Mouse (Mus musculus) CH12.LX (cell line): ENCODE measurements around the gene Ccl17. TPM values are rescaled to one million over a fixed set of nuclear protein-coding genes. Genes with fewer than 3 reads are reported as not detected.

ENCODE experiments used
- DNase-seq: peaks from one replicate; pipeline ENCODE4 v3.0.0-alpha.2; 2013; ENCODE audit errors: extremely low read depth
- H3K27ac ChIP-seq: 2 replicates; pipeline ENCODE4 v1.5.1; 2012; ENCODE audit warnings: low read depth, mild to moderate bottlenecking, control low read depth, moderate library complexity; ENCODE audit not compliant: insufficient read depth
- H3K27me3 ChIP-seq: replicated peaks from 2 replicates; pipeline ENCODE3; 2012; ENCODE audit warnings: inconsistent platforms
- H3K36me3 ChIP-seq, 2 experiments: replicated peaks in 1 of 2; 2 replicates each; pipeline versions ENCODE3 to v1.6.1; 2012; ENCODE audit warnings: inconsistent platforms in 1 of 2, low read length in 1 of 2, mild to moderate bottlenecking in 1 of 2, mixed read lengths in 1 of 2, moderate library complexity in 1 of 2; ENCODE audit not compliant: control insufficient read depth in 1 of 2, insufficient read depth in 1 of 2
- H3K4me1 ChIP-seq, 2 experiments: 2 replicates each; pipeline ENCODE4 v1.6.1; 2012; ENCODE audit warnings: inconsistent platforms in 1 of 2, moderate library complexity in 1 of 2; ENCODE audit not compliant: insufficient read depth in 2 of 2, control insufficient read depth in 1 of 2
- H3K4me2 ChIP-seq: 2 replicates; pipeline ENCODE4 v1.6.1; 2012; ENCODE audit warnings: low read depth, mild to moderate bottlenecking, control low read depth; ENCODE audit not compliant: poor library complexity, insufficient read depth, severe bottlenecking
- H3K4me3 ChIP-seq, 3 experiments: fragments of 150-350 bp in 1 of 3; sonication (generic) in 1 of 3; replicated peaks in 1 of 3; 2 replicates each; pipeline versions ENCODE3 to v1.5.1; 2011 to 2012; ENCODE audit warnings: low read depth in 2 of 3, low read length in 2 of 3, mild to moderate bottlenecking in 2 of 3, moderate library complexity in 2 of 3, control low read depth in 1 of 3, improper control_type of control experiment in 1 of 3, inconsistent platforms in 1 of 3, mixed read lengths in 1 of 3; ENCODE audit not compliant: poor library complexity in 1 of 3
- H3K79me2 ChIP-seq: replicated peaks from 2 replicates; pipeline ENCODE4 v1.6.1; 2012; ENCODE audit warnings: mild to moderate bottlenecking, moderate library complexity; ENCODE audit not compliant: control insufficient read depth, poor library complexity, insufficient read depth, severe bottlenecking; ENCODE audit errors: extremely low read depth
- H3K9ac ChIP-seq: 2 replicates; pipeline ENCODE4 v1.6.1; 2012; ENCODE audit warnings: low read depth, mild to moderate bottlenecking, control low read depth, moderate library complexity; ENCODE audit not compliant: insufficient read depth
- H3K9me3 ChIP-seq: replicated peaks from 2 replicates; pipeline ENCODE3; 2012; ENCODE audit warnings: low read length, inconsistent platforms, mixed read lengths
- BHLHE40 ChIP-seq: IDR thresholded peaks from 2 replicates; pipeline ENCODE4 v1.6.1; 2011; ENCODE audit warnings: mild to moderate bottlenecking, low read depth, low read length, improper control_type of control experiment
- CHD2 ChIP-seq: IDR thresholded peaks from 2 replicates; pipeline ENCODE4 v1.6.1; 2011; ENCODE audit warnings: low read length, improper control_type of control experiment
- CTCF ChIP-seq, 2 experiments: IDR thresholded peaks in 1 of 2; conservative IDR thresholded peaks in 1 of 2; 2 replicates each; pipeline ENCODE4 v1.5.1; 2011 to 2012; ENCODE audit warnings: low read depth in 2 of 2, low read length in 2 of 2, improper control_type of control experiment in 1 of 2, inconsistent platforms in 1 of 2, mild to moderate bottlenecking in 1 of 2, moderate library complexity in 1 of 2
- E2F4 ChIP-seq: IDR thresholded peaks from 2 replicates; pipeline ENCODE4 v1.6.1; 2011; ENCODE audit warnings: low read depth, low read length, improper control_type of control experiment; ENCODE audit not compliant: insufficient replicate concordance
- HCFC1 ChIP-seq: IDR thresholded peaks from 2 replicates; pipeline ENCODE4 v1.6.1; 2012; ENCODE audit warnings: low read depth, mild to moderate bottlenecking, inconsistent platforms, low read length, improper control_type of control experiment
- JUN ChIP-seq: IDR thresholded peaks from 2 replicates; pipeline ENCODE4 v1.6.1; 2011; ENCODE audit warnings: low read depth, mild to moderate bottlenecking, low read length, improper control_type of control experiment, moderate library complexity; ENCODE audit not compliant: insufficient read depth
- KAT2A ChIP-seq: IDR thresholded peaks from 2 replicates; pipeline ENCODE4 v1.6.1; 2012; ENCODE audit warnings: low read length, improper control_type of control experiment, inconsistent platforms; ENCODE audit not compliant: insufficient replicate concordance
- MAFK ChIP-seq: IDR thresholded peaks from 2 replicates; pipeline ENCODE4 v1.6.1; 2011; ENCODE audit warnings: low read length, improper control_type of control experiment; ENCODE audit not compliant: insufficient replicate concordance
- MEF2A ChIP-seq: IDR thresholded peaks from 2 replicates; pipeline ENCODE4 v1.6.1; 2014; ENCODE audit warnings: low read depth, mild to moderate bottlenecking, inconsistent platforms, low read length, improper control_type of control experiment, borderline replicate concordance
- MXI1 ChIP-seq: IDR thresholded peaks from 2 replicates; pipeline ENCODE4 v1.6.1; 2011; ENCODE audit warnings: mild to moderate bottlenecking, low read depth, low read length, improper control_type of control experiment
- MYC ChIP-seq: IDR thresholded peaks from 2 replicates; pipeline ENCODE4 v1.6.1; 2011; ENCODE audit warnings: low read depth, mild to moderate bottlenecking, improper control_type of control experiment, low read length
- NRF1 ChIP-seq: IDR thresholded peaks from 2 replicates; pipeline ENCODE4 v1.6.1; 2014; ENCODE audit warnings: low read depth, mild to moderate bottlenecking, inconsistent platforms, low read length, improper control_type of control experiment, moderate library complexity
- POLR2A ChIP-seq: IDR thresholded peaks from 2 replicates; pipeline ENCODE4 v1.6.1; 2011; ENCODE audit warnings: low read depth, mild to moderate bottlenecking, improper control_type of control experiment, low read length
- POLR2AphosphoS2 ChIP-seq: IDR thresholded peaks from 2 replicates; pipeline ENCODE4 v1.6.1; 2011; ENCODE audit warnings: low read depth, low read length, improper control_type of control experiment
- RCOR1 ChIP-seq: conservative IDR thresholded peaks from 2 replicates; pipeline ENCODE4 v1.6.1; 2012; ENCODE audit warnings: low read depth, mild to moderate bottlenecking, inconsistent platforms, low read length, improper control_type of control experiment
- SMC3 ChIP-seq: IDR thresholded peaks from 2 replicates; pipeline ENCODE4 v1.6.1; 2011; ENCODE audit warnings: low read depth, low read length, improper control_type of control experiment
- TBP ChIP-seq: conservative IDR thresholded peaks from 2 replicates; pipeline ENCODE4 v1.6.1; 2011; ENCODE audit warnings: low read depth, low read length, improper control_type of control experiment
- TCF12 ChIP-seq: IDR thresholded peaks from 2 replicates; pipeline ENCODE4 v1.6.1; 2014; ENCODE audit warnings: low read depth, mild to moderate bottlenecking, inconsistent platforms, low read length, improper control_type of control experiment
- UBTF ChIP-seq: IDR thresholded peaks from 2 replicates; pipeline ENCODE4 v1.6.1; 2012; ENCODE audit warnings: low read depth, mild to moderate bottlenecking, inconsistent platforms, low read length, improper control_type of control experiment, moderate library complexity
- USF1 ChIP-seq: IDR thresholded peaks from 2 replicates; pipeline ENCODE4 v1.6.1; 2014; ENCODE audit warnings: low read depth, mild to moderate bottlenecking, inconsistent platforms, low read length, improper control_type of control experiment
- ZC3H11A ChIP-seq: IDR thresholded peaks from 2 replicates; pipeline ENCODE4 v1.6.1; 2012; ENCODE audit warnings: low read depth, mild to moderate bottlenecking, inconsistent platforms, low read length, improper control_type of control experiment
- ZMIZ1 ChIP-seq: IDR thresholded peaks from 2 replicates; pipeline ENCODE4 v1.6.1; 2012; ENCODE audit warnings: low read depth, mild to moderate bottlenecking, inconsistent platforms, low read length, improper control_type of control experiment
- ZNF384 ChIP-seq: IDR thresholded peaks from 2 replicates; pipeline ENCODE4 v1.6.1; 2012; ENCODE audit warnings: low read depth, low read length, improper control_type of control experiment, inconsistent platforms
- dilution Hi-C: fragments of 300-500 bp; cut with MboI; formaldehyde crosslinking; loops from 2 replicates; pipeline ENCODE4 v1.14.3; 2020; ENCODE audit warnings: low sequenced_read_pairs; ENCODE audit not compliant: extremely low pct_unique_long_range_greater_than_20kb, extremely low pct_ligation_motif_present
- in situ Hi-C: fragments of 300-500 bp; cut with MboI; formaldehyde crosslinking; loops from 3 replicates; pipeline ENCODE4 v1.14.3; 2019; ENCODE audit warnings: low sequenced_read_pairs, low pct_ligation_motif_present, low pct_unique_long_range_greater_than_20kb, mixed read lengths
- polyA plus RNA-seq: library from polyadenylated mRNA; unstranded; fragments of >175 nt; gene quantifications from 2 replicates; pipeline ENCODE4 v1.2.1, GENCODE M21; 2012; ENCODE audit warnings: low read depth; ENCODE audit not compliant: insufficient read length
- total RNA-seq, 2 experiments: library from RNA; depleted of rRNA; stranded (reverse); fragments of 300-350 nt in 1 of 2; fragments of >200 nt in 1 of 2; gene quantifications; 2 replicates each; pipeline ENCODE4 v1.2.3; 2012 to 2014

Gene Ccl17
- total and polyA plus RNA-seq, 3 experiments: 1.3 to 2.6 (median 2.1) TPM

DNA sequence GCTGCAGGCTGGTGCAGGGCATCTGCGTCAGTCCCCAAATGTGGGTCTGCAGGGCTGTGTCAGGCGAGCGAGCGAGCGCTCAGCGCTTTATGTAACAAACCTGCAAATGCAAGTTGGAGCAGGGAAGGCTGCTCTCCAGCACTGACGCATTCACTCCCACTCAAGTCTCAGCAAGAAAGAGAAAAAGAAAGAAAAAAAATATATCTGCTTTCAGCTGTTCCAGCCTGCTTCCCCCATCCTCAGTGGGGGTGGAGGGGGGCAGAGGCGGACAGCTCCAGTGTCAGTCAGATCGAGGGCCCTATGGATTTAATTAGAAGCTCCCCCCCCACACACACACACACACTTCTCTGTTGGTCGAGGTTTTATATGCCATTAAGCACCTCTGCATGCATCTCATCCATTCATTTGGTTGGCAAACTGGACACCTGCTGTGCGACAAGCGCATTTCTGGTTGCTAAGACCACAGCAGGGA is 36.5 kb upstream of the Ccl17 start:
- Histone ChIP-seq H3K79me2 (no peaks in the 10 kb centered on the region), H3K27ac (no peak overlapping the region), H3K4me3 (no peak overlapping the region), H3K36me3 (peaks cover 0 to 49% of the 10 kb centered on the region in 2 experiments), H3K4me2 (no peak overlapping the region), H3K9me3 (peaks cover 6% of the 10 kb centered on the region), H3K4me1 (peaks cover 27 to 72% of the 10 kb centered on the region in 2 experiments), H3K9ac (no peak overlapping the region), H3K27me3 (no peaks in the 10 kb centered on the region)
- TF ChIP-seq ZMIZ1 (no peak), E2F4 (no peak), NRF1 (no peak), TCF12 (no peak), ZC3H11A (no peak), POLR2A (no peak), MEF2A (no peak), POLR2AphosphoS2 (no peak), RCOR1 (no peak), KAT2A (no peak), CHD2 (no peak), BHLHE40 (no peak), CTCF (conservative IDR thresholded peaks at IDR 0.05 in 1 of 2, IDR thresholded peaks at IDR 0.05 in 1 of 2; ENCODE audit: low read depth in 2 of 2, low read length in 2 of 2) (no peak), USF1 (no peak), SMC3 (no peak), MYC (no peak), TBP (no peak), UBTF (no peak), ZNF384 (no peak), HCFC1 (no peak)
- in situ Hi-C loops: no loop called here
- no peak for DNase-seq
- dilution Hi-C loops: no loop called here

DNA sequence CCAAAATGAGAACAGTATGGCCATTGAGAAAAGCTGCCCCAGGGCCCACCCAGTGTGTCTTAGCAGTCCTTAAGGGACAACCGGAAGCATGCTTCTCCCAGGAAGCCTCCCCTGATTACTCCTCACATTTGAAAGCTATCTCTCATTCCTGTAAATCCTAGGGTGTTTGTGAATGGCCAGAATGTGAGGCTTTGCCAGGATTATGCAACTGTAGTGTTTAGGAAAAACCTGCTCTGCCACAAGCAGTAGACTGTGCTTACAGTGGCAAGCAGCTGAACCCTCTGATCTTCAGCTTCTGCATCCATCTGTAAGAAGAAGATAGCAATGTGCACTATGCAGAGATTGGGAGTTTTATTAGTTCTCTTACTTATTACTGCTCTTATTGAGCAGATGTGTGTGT is 35.7 kb upstream of the Ccl17 start:
- no peaks in the 10 kb centered on the region for H3K79me2 ChIP-seq
- peaks cover 0 to 49% of the 10 kb centered on the region in 2 experiments for H3K36me3 ChIP-seq
- peaks cover 24 to 67% of the 10 kb centered on the region in 2 experiments for H3K4me1 ChIP-seq
- no peak overlapping the region for H3K27ac ChIP-seq
- H3K4me2 ChIP-seq: no peak overlapping the region
- H3K27me3 ChIP-seq: no peaks in the 10 kb centered on the region
- peaks cover 3% of the 10 kb centered on the region for H3K9me3 ChIP-seq
- in situ Hi-C loops (no loop called here), dilution Hi-C loops (no loop called here)
- no peak overlapping the region for H3K4me3 ChIP-seq
- TF ChIP-seq JUN (no peak), ZMIZ1 (no peak), MXI1 (no peak), SMC3 (no peak), TBP (no peak), POLR2AphosphoS2 (no peak), MAFK (no peak), E2F4 (no peak), CTCF (conservative IDR thresholded peaks at IDR 0.05 in 1 of 2, IDR thresholded peaks at IDR 0.05 in 1 of 2; ENCODE audit: low read depth in 2 of 2, low read length in 2 of 2) (no peak), CHD2 (no peak)
- H3K9ac ChIP-seq: no peak overlapping the region
- DNase-seq: no peak
